Mouse (Mus musculus) layer of hippocampus, postnatal 14 days (tissue): ENCODE measurements at regions not wholly inside any gene's neighbourhood (a gene's known extent, or its start where the extent isn't known, plus 50 kb on each side); places are given as distances from the start of the nearest gene placed in this dataset.
"Not testable (repeated sequence)": the region's sequence is repeated elsewhere in the genome, so short reads cannot be mapped to it uniquely, and the experiment has no call there.

Source experiments
- DNase-seq, 2 experiments: peaks; one replicate each; pipeline ENCODE4 v3.0.0; 2021 to 2022; ENCODE audit warnings: low spot score in 2 of 2, mixed read lengths in 1 of 2

DNA sequence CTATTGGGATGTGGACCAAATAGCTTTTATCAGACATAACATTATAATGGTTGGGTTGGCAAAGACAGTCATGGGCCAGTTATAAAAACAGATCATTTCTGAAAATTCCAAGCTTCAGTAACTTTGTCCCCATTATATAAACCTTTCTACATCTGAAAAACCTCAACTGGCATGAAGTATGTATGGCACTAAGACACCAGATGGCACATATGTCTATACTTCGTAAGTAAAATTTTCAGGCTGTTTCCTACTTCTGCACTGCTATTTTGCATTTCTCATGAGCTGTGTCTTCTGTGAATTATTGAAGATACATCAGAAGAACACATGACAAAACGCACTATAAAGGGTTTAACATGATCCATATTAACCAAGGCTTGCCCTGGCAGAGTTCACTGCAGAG, 428.1 kb downstream of the Pom121l12 start:
- DNase-seq: no peak

DNA sequence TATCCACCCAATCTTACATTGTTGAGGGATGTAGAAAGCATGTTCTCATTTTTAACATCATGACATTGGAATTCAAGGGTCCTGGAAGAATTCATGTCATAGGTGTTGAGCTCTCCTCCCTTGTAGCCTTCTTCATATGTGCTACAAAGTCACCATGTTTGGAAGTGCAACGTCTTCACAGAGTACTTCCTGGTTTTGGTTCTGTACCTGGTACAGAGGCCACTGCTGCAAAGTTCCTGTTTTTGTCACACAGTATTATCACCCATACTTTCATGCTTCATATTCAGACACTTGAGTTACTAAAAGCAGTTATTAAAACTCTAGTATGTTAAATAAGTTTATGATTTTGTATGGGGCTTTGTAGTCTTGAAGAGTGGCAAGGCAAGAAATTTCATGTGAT, 443.1 kb downstream of the Pom121l12 start:
- DNase-seq: no peak

GRCm38 (mm10) chr11:15088918-15089645, 490.0 kb downstream of the Pom121l12 start:
- DNase-seq: not testable (repeated sequence)

DNA sequence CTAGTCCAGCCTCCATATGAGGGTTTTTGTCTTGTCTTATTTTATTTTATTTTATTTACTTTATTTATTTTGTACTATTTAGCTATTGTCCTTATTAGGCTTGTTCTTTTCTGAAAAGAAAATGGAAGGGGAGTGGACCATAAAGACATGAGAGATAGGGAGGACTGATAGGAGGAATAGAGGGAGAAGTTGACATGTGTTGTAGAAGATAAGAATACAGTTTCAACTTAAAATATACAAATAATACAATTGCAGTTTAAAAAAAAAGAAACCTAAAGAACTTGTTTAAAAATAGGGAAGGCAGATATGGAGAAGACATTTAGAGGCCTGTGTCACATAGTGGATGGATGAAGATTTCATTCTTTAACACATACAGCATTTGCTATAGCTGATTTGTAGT, 497.8 kb downstream of the Pom121l12 start:
- no peak for DNase-seq

DNA sequence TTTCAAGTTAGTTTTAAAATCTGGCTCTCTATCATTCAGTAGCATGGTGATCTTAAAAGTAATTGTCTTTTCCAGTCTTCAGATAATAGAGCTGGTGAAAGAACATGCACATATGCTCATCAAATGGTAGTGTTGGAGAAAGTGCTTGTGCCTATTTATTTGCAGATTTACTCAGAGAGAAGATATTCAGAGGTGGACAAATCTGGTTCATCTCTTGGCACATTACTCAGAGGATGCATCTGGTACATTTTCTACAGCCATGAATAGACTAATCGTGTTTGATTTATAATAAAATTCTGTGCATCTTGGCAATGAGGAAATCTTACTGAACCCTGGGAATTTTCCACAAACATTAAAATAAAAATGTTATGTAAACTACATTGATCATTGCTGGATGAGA, 509.0 kb downstream of the Pom121l12 start:
- DNase-seq: peak in 1 of 2 experiments; percentile 23

DNA sequence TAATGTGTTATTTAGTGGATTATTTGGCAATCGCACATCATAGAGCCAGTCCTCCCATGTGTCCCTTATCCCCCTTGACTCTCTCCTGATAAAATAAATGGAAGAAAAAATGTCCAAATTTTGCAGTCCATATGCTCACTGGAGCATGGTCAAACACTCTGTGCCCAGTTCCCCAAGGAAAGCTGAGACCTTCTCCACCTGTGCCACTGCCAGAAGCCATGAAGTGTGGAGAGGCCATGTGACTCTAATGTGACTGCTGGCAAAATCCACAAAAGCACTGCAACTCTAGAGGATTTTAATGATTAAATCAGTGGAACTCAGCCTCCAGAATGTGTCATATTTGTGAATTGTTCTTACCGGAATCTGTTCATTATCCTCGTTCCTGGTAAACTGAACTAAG, 514.5 kb downstream of the Pom121l12 start:
- no peak for DNase-seq

DNA sequence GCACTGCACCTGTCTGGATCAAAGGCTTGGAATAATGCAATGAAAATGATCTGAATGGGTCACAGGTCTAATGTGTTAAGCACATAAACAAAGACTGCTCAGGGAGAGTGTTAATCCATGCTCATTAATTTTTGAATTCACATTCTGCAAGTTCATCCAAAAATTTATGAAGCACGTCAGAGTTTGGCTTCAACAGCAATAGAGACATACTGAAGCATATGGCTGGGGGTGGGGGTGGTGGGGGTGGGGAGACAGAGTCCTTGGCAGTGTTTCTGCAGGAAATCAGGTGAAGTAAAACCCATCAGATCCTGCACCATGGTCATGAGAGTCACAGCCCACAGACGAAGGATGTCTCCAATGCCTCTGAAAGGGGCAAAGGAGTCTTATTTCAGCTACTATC, 526.7 kb downstream of the Pom121l12 start:
- peak in 1 of 2 experiments; percentile 14 for DNase-seq
